Mouse (Mus musculus): Measurements from ENCODE around the gene Notch3.

GRCm38 (mm10) chr17:32092241-32092619 lies 74.4 kb downstream of the Notch3 start:
- TF ChIP-seq GATA1 (IDR thresholded peaks at IDR 0.05; ENCODE audit: borderline replicate concordance, low read length) (no peak), CTCF (IDR thresholded peaks at IDR 0.05; ENCODE audit: low read depth, low read length) (no peak)

Data from G1E (cell line).